Mouse (Mus musculus) forebrain, postnatal 0 days (tissue): Measurements from ENCODE around the gene Galnt4. TPM values are rescaled to one million over a fixed set of nuclear protein-coding genes. Genes with fewer than 3 reads are reported as not detected.

Experiments used
- ATAC-seq: fragments of 200-750 bp; cut with Nextera tagmentation; 2 replicates; pipeline ENCODE4 v1.8.0; 2017; ENCODE audit warnings: mild to moderate bottlenecking, moderate library complexity
- DNase-seq: peaks from one replicate; pipeline ENCODE4 v3.0.0-alpha.2; 2015
- H3K27ac ChIP-seq: fragments of 300-500 bp; sonication (generic); 2 replicates; pipeline ENCODE4 v1.5.1; 2014; ENCODE audit warnings: low read depth, mild to moderate bottlenecking, antibody characterized with exemption, low read length, moderate library complexity, mixed read lengths
- H3K27me3 ChIP-seq: fragments of 300-500 bp; sonication (generic); 2 replicates; pipeline ENCODE4 v1.6.1; 2014; ENCODE audit warnings: mild to moderate bottlenecking, low read length, mixed read lengths; ENCODE audit not compliant: insufficient read depth
- H3K36me3 ChIP-seq: fragments of 300-500 bp; sonication (generic); 2 replicates; pipeline ENCODE4 v1.6.1; 2014; ENCODE audit warnings: mild to moderate bottlenecking, moderate library complexity; ENCODE audit not compliant: insufficient read depth
- H3K4me1 ChIP-seq: fragments of 300-500 bp; sonication (generic); 2 replicates; pipeline ENCODE4 v1.6.1; 2014; ENCODE audit warnings: antibody characterized with exemption; ENCODE audit not compliant: insufficient read depth
- H3K4me2 ChIP-seq: fragments of 300-500 bp; sonication (generic); 2 replicates; pipeline ENCODE4 v1.6.1; 2014; ENCODE audit warnings: low read depth, mild to moderate bottlenecking, moderate library complexity
- H3K4me3 ChIP-seq: fragments of 300-500 bp; sonication (generic); 2 replicates; pipeline ENCODE4 v1.5.1; 2014; ENCODE audit warnings: low read depth, low read length, mixed read lengths
- H3K9ac ChIP-seq: fragments of 300-500 bp; sonication (generic); 2 replicates; pipeline ENCODE4 v1.6.1; 2014; ENCODE audit warnings: mild to moderate bottlenecking
- H3K9me3 ChIP-seq: fragments of 300-500 bp; sonication (generic); 2 replicates; pipeline ENCODE4 v1.6.1; 2016; ENCODE audit warnings: low read length
- CTCF ChIP-seq: sonication (generic); IDR thresholded peaks from 2 replicates; pipeline ENCODE4 v1.5.1; 2016; ENCODE audit warnings: antibody characterized with exemption, control low read depth, low read depth
- WGBS: fragments of 180-500 bp; shearing (Covaris S2); extraction: QIAGEN DNeasy Blood & Tissue Kit; methylation state at CpG from one replicate; pipeline ENCODE4 v1.1.7; 2014; 5-methylcytosine and 5-hydroxymethylcytosine counted together
- polyA plus RNA-seq: library from polyadenylated mRNA; unstranded; fragments of >200 nt; fragmentation: Nextera tagmentation; extraction: Ambion mirVana; gene quantifications from 2 replicates; pipeline ENCODE4 v1.2.1, GENCODE M21; 2015
- total RNA-seq: library from RNA; depleted of rRNA; stranded (reverse); fragments of >200 nt; gene quantifications from 2 replicates; pipeline ENCODE4 v1.2.3, GENCODE M21; 2014; rRNA removed

Gene Galnt4
- total RNA-seq = 3.7 and 5.3 TPM in 2 replicates
- 1.5 and 2.1 TPM in 2 replicates for polyA plus RNA-seq

- no peaks in the 10 kb centered on the region for H3K9me3 ChIP-seq
- peak within 1 kb of the TSS; percentile 100 for H3K4me3 ChIP-seq
- H3K36me3 ChIP-seq = peaks cover 9% of the 10 kb centered on the region; the same call in 1 of the 2 replicates
- no peaks in the 10 kb centered on the region for H3K27me3 ChIP-seq
- under 1% methylated on average over 22 of the region's 22 CpGs for WGBS
- peaks cover 6% of the 10 kb centered on the region; the same call in 1 of the 2 replicates for H3K4me1 ChIP-seq
- peak within 1 kb of the TSS; percentile 88 for H3K9ac ChIP-seq
- H3K27ac ChIP-seq = peak within 1 kb of the TSS; percentile 97
- TF ChIP-seq CTCF = peak; percentile 69
- peak; percentile 63 for DNase-seq
- H3K4me2 ChIP-seq = peak within 1 kb of the TSS; percentile 87
- ATAC-seq = peak; percentile 55
These were observed at the start of gene Galnt4 for GRCm38 (mm10) chr10:99107964-99108363. Galnt4 (plus strand) TSS chr10:99108159.

GRCm38 (mm10) chr10:99060588-99060987 lies 47.4 kb upstream of the Galnt4 start:
- Histone ChIP-seq H3K9me3 (no peaks in the 10 kb centered on the region), H3K9ac (no peak overlapping the region), H3K27ac (no peak overlapping the region), H3K4me3 (no peak overlapping the region), H3K4me1 (no peaks in the 10 kb centered on the region), H3K36me3 (no peaks in the 10 kb centered on the region), H3K27me3 (no peaks in the 10 kb centered on the region), H3K4me2 (no peak overlapping the region)
- no peak for TF ChIP-seq CTCF
- ATAC-seq (no peak), DNase-seq (no peak)
- 88% methylated on average over 7 of the region's 7 CpGs for WGBS

GRCm38 (mm10) chr10:99061418-99061817 lies 46.5 kb upstream of the Galnt4 start:
- ATAC-seq (no peak), DNase-seq (no peak)
- no peaks in the 10 kb centered on the region for H3K27me3 ChIP-seq
- no peak overlapping the region for H3K4me3 ChIP-seq
- WGBS = 89% methylated on average over 10 of the region's 10 CpGs
- no peaks in the 10 kb centered on the region for H3K9me3 ChIP-seq
- no peaks in the 10 kb centered on the region for H3K4me1 ChIP-seq
- no peak overlapping the region for H3K27ac ChIP-seq
- no peak for TF ChIP-seq CTCF
- no peak overlapping the region for H3K9ac ChIP-seq
- no peaks in the 10 kb centered on the region for H3K36me3 ChIP-seq
- no peak overlapping the region for H3K4me2 ChIP-seq

GRCm38 (mm10) chr10:99062546-99062945 lies 45.4 kb upstream of the Galnt4 start:
- no peaks in the 10 kb centered on the region for H3K27me3 ChIP-seq
- H3K4me1 ChIP-seq = no peaks in the 10 kb centered on the region
- H3K9me3 ChIP-seq = no peaks in the 10 kb centered on the region
- H3K36me3 ChIP-seq = no peaks in the 10 kb centered on the region
- no peak overlapping the region for H3K4me2 ChIP-seq
- H3K9ac ChIP-seq = no peak overlapping the region
- H3K27ac ChIP-seq = no peak overlapping the region
- TF ChIP-seq CTCF = no peak
- 76% methylated on average over 5 of the region's 5 CpGs for WGBS
- ATAC-seq = no peak
- DNase-seq = no peak
- no peak overlapping the region for H3K4me3 ChIP-seq

- Histone ChIP-seq H3K27ac (no peak overlapping the region), H3K27me3 (no peaks in the 10 kb centered on the region), H3K9ac (no peak overlapping the region), H3K4me2 (no peak overlapping the region), H3K9me3 (no peaks in the 10 kb centered on the region), H3K4me1 (no peaks in the 10 kb centered on the region), H3K4me3 (no peak overlapping the region), H3K36me3 (no peaks in the 10 kb centered on the region)
- DNase-seq = peak; percentile 20
- 73% methylated on average over 18 of the region's 18 CpGs for WGBS
- no peak for TF ChIP-seq CTCF
- ATAC-seq = peak; percentile 38
These were observed 31.7 kb upstream of the Galnt4 start for GRCm38 (mm10) chr10:99076113-99076895.

- TF ChIP-seq CTCF = no peak
- no peaks in the 10 kb centered on the region for H3K4me1 ChIP-seq
- no peak overlapping the region for H3K4me3 ChIP-seq
- no peak overlapping the region for H3K27ac ChIP-seq
- WGBS = 89% methylated on average over 2 of the region's 2 CpGs
- no peaks in the 10 kb centered on the region for H3K36me3 ChIP-seq
- H3K9ac ChIP-seq = no peak overlapping the region
- DNase-seq (no peak), ATAC-seq (no peak)
- no peaks in the 10 kb centered on the region for H3K9me3 ChIP-seq
- no peak overlapping the region for H3K4me2 ChIP-seq
- H3K27me3 ChIP-seq = no peaks in the 10 kb centered on the region
These were observed 29.3 kb upstream of the Galnt4 start for GRCm38 (mm10) chr10:99078621-99079020.

GRCm38 (mm10) chr10:99081569-99081990 lies 26.4 kb upstream of the Galnt4 start:
- 82% methylated on average over 10 of the region's 10 CpGs for WGBS
- H3K9ac ChIP-seq = no peak overlapping the region
- H3K4me3 ChIP-seq = no peak overlapping the region
- no peaks in the 10 kb centered on the region for H3K9me3 ChIP-seq
- TF ChIP-seq CTCF = no peak
- H3K4me1 ChIP-seq = no peaks in the 10 kb centered on the region
- H3K36me3 ChIP-seq = no peaks in the 10 kb centered on the region
- no peak overlapping the region for H3K27ac ChIP-seq
- no peak overlapping the region for H3K4me2 ChIP-seq
- no peak for DNase-seq
- no peaks in the 10 kb centered on the region for H3K27me3 ChIP-seq
- no peak for ATAC-seq
